Mouse (Mus musculus) testis, adult 2 months (tissue): ENCODE data around the gene Mier3.

Source experiments
- CTCF ChIP-seq: fragments of 200-500 bp; IDR thresholded peaks from 2 replicates; pipeline ENCODE4 v1.5.1; 2012; ENCODE audit warnings: low read depth, mild to moderate bottlenecking, inconsistent platforms, low read length, moderate library complexity; ENCODE audit not compliant: control insufficient read depth, insufficient read depth, insufficient replicate concordance
- POLR2A ChIP-seq: fragments of 200-500 bp; IDR thresholded peaks from 2 replicates; pipeline ENCODE4 v1.6.1; 2012; ENCODE audit warnings: low read depth, mild to moderate bottlenecking, inconsistent platforms, low read length, moderate library complexity; ENCODE audit not compliant: control insufficient read depth

DNA sequence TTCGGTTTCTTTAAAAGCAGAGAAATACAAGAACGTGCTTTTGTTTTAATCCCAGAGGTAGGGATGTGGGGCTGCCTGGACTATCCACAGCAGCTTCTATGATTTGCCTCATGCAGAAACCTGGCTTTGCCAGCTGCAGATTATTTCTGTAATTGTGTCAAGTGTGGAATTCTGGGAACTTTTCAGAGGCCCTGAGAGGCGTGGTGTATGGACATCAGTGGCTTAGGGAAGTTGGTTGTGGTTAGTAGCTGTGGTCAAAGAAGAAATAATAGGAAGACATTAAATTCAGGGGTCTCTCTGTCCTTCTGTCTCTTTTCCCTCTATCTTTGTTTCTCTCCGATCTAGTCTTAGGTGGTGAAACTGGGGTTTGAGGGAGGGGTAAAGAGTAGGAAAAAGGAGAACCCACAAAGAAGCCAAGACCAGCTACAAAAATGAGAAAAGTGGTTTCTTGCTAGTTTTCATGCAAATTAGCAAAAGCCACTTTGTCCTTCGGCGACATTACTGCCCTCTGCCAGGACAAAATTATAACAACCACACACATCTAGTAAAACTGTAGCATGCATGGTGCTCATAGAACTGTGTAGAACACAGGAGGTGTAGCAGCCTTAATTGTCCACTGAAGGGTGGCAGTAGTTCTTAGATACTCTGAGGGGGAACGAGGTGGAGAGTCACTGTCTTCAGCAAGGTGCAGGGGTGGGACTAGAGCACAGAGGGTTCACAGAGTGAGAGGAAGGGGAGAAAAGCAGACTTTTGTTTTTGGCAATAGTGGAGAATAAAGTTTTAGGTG lies 60.6 kb downstream of the Mier3 start:
- TF ChIP-seq CTCF (no peak), POLR2A (no peak)
